Mouse (Mus musculus): ENCODE measurements around the gene Onecut1. TPM values are rescaled to one million over a fixed set of nuclear protein-coding genes. Genes with fewer than 3 reads are reported as not detected.
A peak's percentile ranks its signal among the peaks of the same experiment; 100 is the strongest.

Onecut1 gene
- 0.08 TPM in 1 of 2 replicates, not detected in the other for polyA plus RNA-seq (2016; fragmentation: Nextera tagmentation; extraction: Ambion mirVana)

GRCm38 (mm10) chr9:74861561-74861980, at the start of gene Onecut1:
Gene Onecut1, plus strand, starts transcription at chr9:74861921.
- peak within 1 kb of the TSS; percentile 46; the same call in 1 of the 2 replicates for H3K27ac ChIP-seq

GRCm38 (mm10) chr9:74819736-74820511, 41.8 kb upstream of the Onecut1 start:
- H3K36me3 ChIP-seq = no peaks in the 10 kb centered on the region
- WGBS = 44% methylated on average over 19 of the region's 19 CpGs
- peaks cover 6% of the 10 kb centered on the region for H3K4me1 ChIP-seq
- no peak overlapping the region for H3K4me3 ChIP-seq
- 0 out of 2 replicates have a peak, but pooled peaks cover 4% of the 10 kb centered on the region for H3K27me3 ChIP-seq (ENCODE audit: low read depth, poor library complexity, severe bottlenecking)
- DNase-seq (ENCODE audit: low spot score) = peak; percentile 37
- no peaks in the 10 kb centered on the region for H3K9me3 ChIP-seq (replicated peaks)
- no peak overlapping the region for H3K27ac ChIP-seq

More at GRCm38 (mm10) chr9:74861561-74861980, at the start of gene Onecut1:
- Histone ChIP-seq H3K36me3 (no peaks in the 10 kb centered on the region), H3K9me3 (replicated peaks) (no peaks in the 10 kb centered on the region), H3K27me3 (ENCODE audit: low read depth, poor library complexity, severe bottlenecking) (peaks cover 100% of the 10 kb centered on the region), H3K4me3 (peak within 1 kb of the TSS; percentile 59), H3K4me1 (peaks cover 28% of the 10 kb centered on the region)
- WGBS = under 1% methylated on average over 45 of the region's 45 CpGs
- peak; percentile 90 for DNase-seq (ENCODE audit: low spot score)

- Histone ChIP-seq H3K27ac (no peak overlapping the region), H3K27me3 (ENCODE audit: low read depth, poor library complexity, severe bottlenecking) (no peaks in the 10 kb centered on the region), H3K36me3 (no peaks in the 10 kb centered on the region), H3K4me1 (peaks cover 2% of the 10 kb centered on the region), H3K9me3 (replicated peaks) (no peaks in the 10 kb centered on the region), H3K4me3 (no peak overlapping the region)
- WGBS = 88% methylated on average over 2 of the region's 2 CpGs
- no peak for DNase-seq (ENCODE audit: low spot score)
Measured at GRCm38 (mm10) chr9:74825102-74825501, 36.6 kb upstream of the Onecut1 start.

GRCm38 (mm10) chr9:74829206-74829605, 32.5 kb upstream of the Onecut1 start:
- Histone ChIP-seq H3K4me1 (no peaks in the 10 kb centered on the region), H3K9me3 (replicated peaks) (no peaks in the 10 kb centered on the region), H3K4me3 (no peak overlapping the region), H3K27ac (no peak overlapping the region), H3K27me3 (ENCODE audit: low read depth, poor library complexity, severe bottlenecking) (no peaks in the 10 kb centered on the region), H3K36me3 (no peaks in the 10 kb centered on the region)
- DNase-seq (ENCODE audit: low spot score) = no peak
- WGBS = 79% methylated on average over 3 of the region's 3 CpGs

- no peaks in the 10 kb centered on the region for H3K9me3 ChIP-seq (replicated peaks)
- H3K4me3 ChIP-seq = no peak overlapping the region
- peaks cover 36% of the 10 kb centered on the region for H3K27me3 ChIP-seq (ENCODE audit: low read depth, poor library complexity, severe bottlenecking)
- 85% methylated on average over 4 of the region's 4 CpGs for whole genome bisulfite sequencing
- peaks cover 7% of the 10 kb centered on the region for H3K4me1 ChIP-seq
- DNase-seq (ENCODE audit: low spot score) = no peak
- no peaks in the 10 kb centered on the region for H3K36me3 ChIP-seq
- no peak overlapping the region for H3K27ac ChIP-seq
Measured at GRCm38 (mm10) chr9:74842890-74843289, 18.8 kb upstream of the Onecut1 start.

GRCm38 (mm10) chr9:74846867-74847830, 14.6 kb upstream of the Onecut1 start:
- DNase-seq (ENCODE audit: low spot score) = peak; percentile 53

GRCm38 (mm10) chr9:74848411-74849194, 13.1 kb upstream of the Onecut1 start:
- WGBS = under 1% methylated on average over 46 of the region's 46 CpGs
- H3K4me3 ChIP-seq = peak overlapping the region; percentile 38
- no peak overlapping the region for H3K27ac ChIP-seq
- peaks cover 22% of the 10 kb centered on the region for H3K4me1 ChIP-seq
- no peaks in the 10 kb centered on the region for H3K36me3 ChIP-seq
- H3K27me3 ChIP-seq (ENCODE audit: low read depth, poor library complexity, severe bottlenecking) = peaks cover 93% of the 10 kb centered on the region
- H3K9me3 ChIP-seq (replicated peaks) = no peaks in the 10 kb centered on the region
- peak; percentile 64 for DNase-seq (ENCODE audit: low spot score)

More at GRCm38 (mm10) chr9:74846867-74847830, 14.6 kb upstream of the Onecut1 start:
- Histone ChIP-seq H3K27ac (no peak overlapping the region), H3K4me1 (peaks cover 21% of the 10 kb centered on the region), H3K27me3 (ENCODE audit: low read depth, poor library complexity, severe bottlenecking) (peaks cover 79% of the 10 kb centered on the region), H3K9me3 (replicated peaks) (no peaks in the 10 kb centered on the region), H3K4me3 (peak overlapping the region; percentile 31), H3K36me3 (no peaks in the 10 kb centered on the region)
- under 1% methylated on average over 33 of the region's 33 CpGs for WGBS

- H3K4me1 ChIP-seq = peaks cover 29% of the 10 kb centered on the region
- under 1% methylated on average over 61 of the region's 63 CpGs for WGBS
- no peaks in the 10 kb centered on the region for H3K9me3 ChIP-seq (replicated peaks)
- no peaks in the 10 kb centered on the region for H3K36me3 ChIP-seq
- peaks cover 100% of the 10 kb centered on the region for H3K27me3 ChIP-seq (ENCODE audit: low read depth, poor library complexity, severe bottlenecking)
- DNase-seq (ENCODE audit: low spot score) = peak; percentile 50
- H3K27ac ChIP-seq = no peak overlapping the region
- peak overlapping the region; percentile 38 for H3K4me3 ChIP-seq
Measured at GRCm38 (mm10) chr9:74849195-74849978, 12.3 kb upstream of the Onecut1 start.

GRCm38 (mm10) chr9:74849979-74850780, 11.5 kb upstream of the Onecut1 start:
- no peak overlapping the region for H3K27ac ChIP-seq
- peak; percentile 48 for DNase-seq (ENCODE audit: low spot score)

GRCm38 (mm10) chr9:74850781-74851145, 11.0 kb upstream of the Onecut1 start:
- Histone ChIP-seq H3K4me1 (peaks cover 31% of the 10 kb centered on the region), H3K27me3 (ENCODE audit: low read depth, poor library complexity, severe bottlenecking) (peaks cover 100% of the 10 kb centered on the region), H3K27ac (no peak overlapping the region), H3K36me3 (no peaks in the 10 kb centered on the region), H3K9me3 (replicated peaks) (no peaks in the 10 kb centered on the region), H3K4me3 (no peak overlapping the region)
- 5% methylated on average over 5 of the region's 5 CpGs for WGBS
- DNase-seq (ENCODE audit: low spot score) = no peak

More at GRCm38 (mm10) chr9:74849979-74850780, 11.5 kb upstream of the Onecut1 start:
- 3% methylated on average over 12 of the region's 12 CpGs for WGBS
- Histone ChIP-seq H3K27me3 (ENCODE audit: low read depth, poor library complexity, severe bottlenecking) (peaks cover 100% of the 10 kb centered on the region), H3K4me3 (no peak overlapping the region), H3K36me3 (no peaks in the 10 kb centered on the region), H3K9me3 (replicated peaks) (no peaks in the 10 kb centered on the region), H3K4me1 (peaks cover 31% of the 10 kb centered on the region)

GRCm38 (mm10) chr9:74851601-74852000, 10.1 kb upstream of the Onecut1 start:
- no peak for DNase-seq (ENCODE audit: low spot score)
- H3K9me3 ChIP-seq (replicated peaks) = no peaks in the 10 kb centered on the region
- WGBS = 1% methylated on average over 5 of the region's 5 CpGs
- H3K27me3 ChIP-seq (ENCODE audit: low read depth, poor library complexity, severe bottlenecking) = peaks cover 100% of the 10 kb centered on the region
- peaks cover 31% of the 10 kb centered on the region for H3K4me1 ChIP-seq
- no peak overlapping the region for H3K4me3 ChIP-seq
- H3K36me3 ChIP-seq = no peaks in the 10 kb centered on the region
- H3K27ac ChIP-seq = no peak overlapping the region

Measured in limb, embryonic 10.5 days (tissue).